Mouse (Mus musculus) T-cell, adult 2 months (primary cell): Measurements from ENCODE around the gene Ces3a.
"Not testable (repeated sequence)": the region's sequence is repeated elsewhere in the genome, so short reads cannot be mapped to it uniquely, and the experiment has no call there.

Source experiments
- DNase-seq: peaks from one replicate; pipeline ENCODE4 v3.0.0; 2022; ENCODE audit warnings: low spot score

The Ces3a gene

GRCm38 (mm10) chr8:105102101-105102785, 53.8 kb downstream of the Ces3a start:
- DNase-seq = not testable (repeated sequence)

GRCm38 (mm10) chr8:105103701-105104100, 55.3 kb downstream of the Ces3a start:
- DNase-seq = not testable (repeated sequence)

DNA sequence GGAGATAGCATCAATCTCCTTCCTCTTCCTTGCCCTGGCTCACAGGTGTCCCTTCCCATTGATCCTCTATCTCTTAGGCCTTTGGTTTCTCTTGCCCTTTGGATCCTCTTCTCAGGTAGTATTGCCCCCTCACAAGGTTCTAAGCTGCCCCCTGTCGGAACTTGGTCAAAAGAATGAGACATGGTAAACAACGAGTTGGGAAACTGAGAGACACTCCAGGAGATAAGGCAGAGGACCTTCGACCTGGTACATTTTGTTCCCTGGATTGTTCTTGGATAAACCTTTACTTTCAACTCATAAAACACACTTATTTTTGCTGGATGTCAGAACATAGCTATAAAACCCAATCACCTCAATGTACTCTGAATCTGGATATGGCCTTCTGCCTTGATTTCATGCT, 55.8 kb downstream of the Ces3a start:
- DNase-seq = no peak
